Mouse (Mus musculus) thymus, postnatal 10 days (tissue): Measurements from ENCODE around the gene Sh3kbp1.

Experiments used
- DNase-seq, 2 experiments: peaks; one replicate each; pipeline ENCODE4 v3.0.0; 2021; ENCODE audit warnings: low spot score in 2 of 2

Gene Sh3kbp1

DNA sequence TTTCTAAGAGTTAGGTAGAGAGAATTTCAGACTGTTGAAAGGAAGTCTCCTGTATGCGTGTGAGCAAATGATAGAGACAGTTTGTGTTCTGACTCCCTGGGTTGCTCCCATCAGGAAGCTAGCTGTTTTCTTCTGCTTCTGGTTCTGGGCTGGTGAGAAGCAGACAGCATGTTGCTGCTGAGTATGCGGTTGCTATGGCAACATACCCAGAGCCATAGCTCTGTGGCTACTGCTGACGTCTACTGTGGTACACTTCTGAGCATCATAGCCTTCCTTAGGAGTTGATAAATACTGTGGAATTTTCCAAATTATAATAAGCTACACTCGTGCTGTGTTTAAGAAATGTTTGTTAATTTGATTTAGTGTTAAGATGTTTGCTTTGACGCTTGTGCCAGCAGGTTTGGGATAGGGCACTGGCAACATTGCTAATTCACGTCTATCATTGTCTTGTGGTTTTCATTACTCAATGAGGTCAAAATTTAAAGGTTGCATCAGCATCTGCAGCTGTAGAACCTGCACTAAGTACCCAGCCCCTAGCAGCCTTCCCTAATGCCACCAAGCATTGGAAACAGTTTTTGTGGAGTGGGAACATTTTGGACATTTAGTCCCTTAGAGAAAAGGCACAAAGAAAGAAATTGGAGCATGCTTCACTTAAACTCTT lies 202.2 kb downstream of the Sh3kbp1 start:
- DNase-seq, result no peak

DNA sequence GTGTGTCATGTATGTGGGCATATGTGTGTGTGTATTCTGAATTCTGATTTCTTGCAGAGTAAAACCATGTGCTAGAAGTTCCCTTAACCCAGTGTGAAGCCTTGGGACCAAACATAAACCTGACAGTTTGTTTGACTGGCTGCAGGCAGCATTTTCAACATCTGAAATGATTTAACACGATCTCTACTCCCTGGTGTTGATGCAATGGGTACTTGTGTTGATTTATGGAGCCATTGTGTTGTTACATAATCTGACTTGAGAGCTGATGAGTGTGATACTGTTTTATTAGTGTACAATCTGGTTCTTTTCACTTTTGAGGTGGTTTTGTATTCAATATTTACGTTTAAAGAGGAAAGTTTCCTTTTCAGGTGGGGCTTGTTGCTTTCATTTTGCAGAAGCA lies 204.1 kb downstream of the Sh3kbp1 start:
- no peak for DNase-seq

DNA sequence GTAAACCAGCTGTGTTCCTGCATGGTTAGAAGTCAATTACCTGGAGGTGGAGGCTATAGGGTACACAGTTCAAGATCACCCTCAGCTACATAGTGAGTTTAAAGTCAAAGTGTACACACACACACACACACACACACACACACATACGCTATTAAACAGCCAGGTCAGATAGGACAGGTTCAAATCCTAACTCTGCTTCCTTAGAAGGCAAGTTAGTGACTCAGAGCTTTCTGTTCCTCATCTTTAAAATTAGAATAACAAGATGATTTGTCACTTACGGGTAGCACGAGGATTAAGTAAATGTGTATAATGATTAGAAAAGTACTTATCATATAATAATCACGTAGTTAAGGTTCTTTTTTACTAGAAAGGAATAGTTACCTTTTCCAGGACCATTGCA lies 208.2 kb downstream of the Sh3kbp1 start:
- no peak for DNase-seq

DNA sequence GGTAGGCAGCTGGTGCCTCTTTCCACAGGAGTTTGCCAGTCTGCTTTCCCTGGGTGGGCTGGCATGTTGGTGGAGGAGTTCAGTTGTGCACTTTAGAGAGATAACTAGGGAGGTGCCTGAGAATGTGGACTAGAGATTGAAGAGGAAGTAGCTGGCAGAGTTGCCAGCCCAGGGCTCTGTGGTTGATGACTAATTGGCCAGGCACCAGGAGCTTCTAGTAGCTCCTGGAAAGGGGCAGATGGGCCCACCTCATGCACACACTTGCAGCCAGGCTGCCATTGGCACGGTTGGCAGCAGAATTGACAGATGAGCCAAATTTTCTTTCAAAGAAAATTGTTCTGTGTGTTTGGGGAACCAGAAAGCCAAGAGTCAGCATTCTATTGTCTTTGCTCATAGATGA lies 210.3 kb downstream of the Sh3kbp1 start:
- no peak for DNase-seq

DNA sequence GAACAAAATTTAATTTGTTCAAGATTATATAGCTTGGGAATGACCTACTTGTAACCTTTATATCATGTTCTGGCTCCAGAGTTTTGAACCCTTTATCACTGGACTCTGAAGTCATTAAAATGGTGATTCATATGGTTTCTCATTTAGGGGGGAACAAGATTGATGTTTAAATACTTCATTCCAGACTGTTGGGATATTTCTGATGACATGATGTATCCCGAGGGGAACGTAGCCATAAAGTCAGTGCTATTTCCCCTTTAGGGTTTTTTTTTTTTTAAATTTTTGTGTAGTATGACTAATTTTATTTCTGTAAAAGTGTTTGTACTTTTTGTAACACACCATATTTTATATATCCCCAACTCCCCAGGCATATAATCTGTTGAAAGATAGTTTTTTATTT lies 212.7 kb downstream of the Sh3kbp1 start:
- DNase-seq, result no peak

DNA sequence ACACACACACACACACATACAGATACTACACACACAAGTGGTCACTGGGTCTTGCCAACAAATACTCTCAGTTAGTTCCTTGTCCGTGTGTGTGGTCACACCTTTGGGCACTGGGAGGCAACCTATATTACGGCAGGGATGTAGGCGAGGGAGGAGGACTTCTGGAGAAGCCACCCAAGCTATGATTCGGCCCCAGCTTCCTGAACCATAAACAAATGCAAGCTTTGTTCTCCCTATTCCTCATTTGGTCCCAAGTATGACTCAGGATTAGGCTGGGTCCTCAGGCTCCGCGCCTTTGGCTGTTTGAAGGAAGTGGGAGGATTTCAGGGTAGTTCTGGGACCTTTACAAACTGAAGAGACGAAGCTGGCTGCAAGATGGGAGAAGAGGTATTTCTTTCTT lies 213.2 kb downstream of the Sh3kbp1 start:
- DNase-seq, result no peak

DNA sequence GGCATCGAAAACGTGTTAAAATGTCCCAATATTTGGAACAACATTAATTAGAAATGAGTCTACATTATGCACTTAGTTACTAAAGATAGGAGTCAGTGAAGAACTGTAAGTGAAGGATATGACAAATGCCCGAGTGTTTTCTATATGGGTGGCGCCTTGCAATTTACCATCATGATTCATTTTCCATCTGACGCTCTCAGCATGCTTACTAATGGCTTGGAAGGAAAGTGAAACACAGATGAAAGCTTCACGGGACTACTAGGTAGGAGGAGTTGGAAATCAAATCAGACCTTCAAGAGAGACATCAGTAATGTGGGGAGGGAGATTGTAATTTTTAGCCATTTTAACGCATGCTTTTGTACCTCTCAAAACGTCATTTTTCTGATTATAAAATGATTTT lies 223.7 kb downstream of the Sh3kbp1 start:
- no peak for DNase-seq

DNA sequence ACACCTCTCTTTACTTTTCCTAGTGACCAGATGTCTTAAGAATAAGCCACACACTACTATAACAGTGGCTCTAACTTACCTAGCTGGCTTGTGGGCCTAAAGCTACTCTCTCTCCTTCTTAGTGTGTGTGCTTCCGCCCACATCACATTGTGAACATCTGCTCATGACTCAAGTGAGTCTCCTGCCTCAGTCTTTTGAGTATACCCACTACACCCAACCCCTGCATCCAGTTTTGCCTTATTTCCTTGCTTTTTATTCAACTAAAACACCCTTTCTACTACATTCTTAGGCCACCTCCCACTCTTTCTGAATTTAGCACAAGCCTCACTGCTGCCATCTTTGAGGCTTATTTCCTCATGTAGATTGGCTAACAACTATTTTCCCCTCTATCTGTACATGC lies 229.8 kb downstream of the Sh3kbp1 start:
- no peak for DNase-seq

DNA sequence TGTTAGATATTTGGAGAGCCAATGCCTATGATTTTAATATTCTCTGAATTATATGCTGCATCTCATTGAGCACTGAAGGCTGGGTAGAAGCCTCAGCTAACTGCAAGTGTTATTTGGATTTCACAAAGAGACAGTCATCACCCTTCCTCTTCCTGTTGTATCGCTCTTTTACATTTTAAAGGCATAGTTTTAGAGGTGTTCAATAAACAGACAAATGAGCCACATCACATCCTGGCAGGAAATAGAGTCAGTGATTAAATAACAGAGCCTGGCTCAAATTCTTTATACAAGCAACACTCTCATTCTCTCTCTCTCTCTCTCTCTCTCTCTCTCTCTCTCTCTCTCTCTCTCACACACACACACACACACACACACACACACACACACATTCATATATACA lies 231.1 kb downstream of the Sh3kbp1 start:
- DNase-seq, result no peak

DNA sequence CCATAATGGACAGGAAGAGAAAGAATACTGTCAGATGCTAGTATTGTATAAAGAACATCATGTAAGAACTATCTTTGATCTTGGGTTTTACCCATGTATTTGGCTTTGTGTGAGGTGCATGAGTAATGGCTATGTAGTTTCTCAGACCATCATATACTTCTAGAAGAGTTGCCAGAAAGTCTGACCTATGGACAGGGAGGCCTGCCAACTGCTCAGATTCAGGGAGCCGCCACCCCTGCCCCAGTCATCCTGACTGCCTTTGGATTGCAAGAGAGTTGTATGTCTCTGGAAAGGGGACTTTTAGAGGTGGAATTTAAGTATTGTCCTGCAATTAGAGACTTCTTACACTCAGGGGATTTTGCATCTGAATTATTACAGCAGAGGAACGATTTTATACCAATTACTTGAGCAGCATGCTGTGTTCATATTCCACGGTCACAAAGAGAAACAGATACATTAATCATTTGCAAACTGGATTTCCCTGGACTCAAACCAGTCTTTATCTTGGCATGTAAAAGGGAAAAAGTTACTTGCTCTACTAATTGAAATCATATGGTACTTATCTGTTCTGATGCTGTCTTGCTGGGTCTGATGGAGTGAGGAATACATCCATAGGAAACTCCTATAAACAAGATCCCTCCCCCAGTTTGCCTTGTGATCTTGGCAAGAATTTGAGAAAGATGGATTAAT lies 233.9 kb downstream of the Sh3kbp1 start:
- no peak for DNase-seq

DNA sequence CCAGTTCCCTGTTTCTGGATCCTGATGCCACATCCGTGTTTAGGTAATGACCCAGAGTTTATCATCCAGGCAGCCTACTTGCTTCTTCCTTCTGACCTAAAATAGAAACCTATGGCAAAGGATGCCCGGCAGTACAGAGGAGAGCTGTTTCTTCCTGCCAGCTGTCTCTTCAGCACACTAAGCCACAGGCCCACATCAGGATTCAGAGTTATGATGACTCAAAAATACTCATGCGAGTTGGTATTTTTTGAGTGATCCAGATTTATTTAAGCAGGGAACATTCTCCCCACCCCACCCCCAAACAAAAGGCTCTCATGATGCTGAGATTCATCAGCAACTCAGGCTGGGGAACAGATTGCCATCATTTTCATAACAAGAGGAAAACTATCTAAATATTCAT lies 240.6 kb downstream of the Sh3kbp1 start:
- no peak for DNase-seq

DNA sequence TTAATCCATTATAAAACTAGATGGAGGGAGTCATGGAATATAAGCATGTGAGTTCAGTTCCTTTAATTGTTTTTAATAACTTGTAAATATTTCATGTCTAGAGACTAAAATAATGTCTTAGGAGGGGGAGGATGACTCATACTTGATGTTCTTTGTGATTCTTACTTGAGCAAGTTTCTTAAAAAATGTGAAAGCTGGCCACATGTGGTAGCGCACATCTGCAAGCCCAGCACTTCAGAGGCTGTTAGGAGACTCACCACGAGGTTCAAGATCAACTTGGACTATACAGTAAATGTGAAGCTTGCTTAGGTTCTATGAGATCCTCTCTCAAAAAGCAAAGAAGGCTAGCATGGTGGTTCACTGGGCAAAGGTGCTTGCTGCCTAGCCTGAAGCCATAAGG lies 245.4 kb downstream of the Sh3kbp1 start:
- DNase-seq, result no peak

DNA sequence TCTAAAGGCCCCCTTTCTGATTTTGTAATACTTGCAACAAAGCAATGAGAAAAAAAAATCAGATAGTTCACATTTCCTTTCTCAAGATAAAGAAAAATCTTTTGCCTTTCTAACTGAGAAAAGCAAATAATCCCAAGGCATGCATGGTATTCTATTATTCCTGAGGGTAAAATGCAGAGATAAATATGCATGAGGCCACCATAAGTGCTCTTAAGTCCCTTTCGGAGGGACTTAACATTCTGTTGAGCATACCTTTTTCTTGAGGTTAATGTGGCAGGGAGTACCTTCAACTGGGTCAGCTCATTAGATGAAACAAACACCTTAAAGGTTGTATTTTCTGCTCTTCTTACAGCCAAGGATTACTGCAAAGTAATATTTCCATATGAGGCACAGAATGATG lies 250.7 kb downstream of the Sh3kbp1 start:
- no peak for DNase-seq

DNA sequence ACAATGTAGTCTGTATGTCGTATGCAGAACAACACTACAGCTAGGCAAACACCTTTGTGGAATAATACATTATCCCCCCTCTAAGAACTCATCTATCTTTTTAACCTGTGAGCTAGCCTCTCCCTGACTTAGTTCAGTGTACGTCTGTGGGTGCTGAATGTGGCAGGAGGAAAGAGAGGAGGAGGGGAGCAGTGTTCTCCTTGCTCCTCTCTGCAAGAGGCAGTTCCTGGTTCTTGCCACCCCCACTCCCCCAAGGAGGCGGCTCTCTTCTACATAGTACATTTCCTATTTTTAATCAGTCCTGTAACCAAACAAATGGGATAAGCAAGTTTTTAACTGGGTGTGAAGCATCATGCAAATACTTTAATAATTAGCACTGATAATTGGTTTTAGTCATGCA lies 252.4 kb downstream of the Sh3kbp1 start:
- DNase-seq, result no peak

DNA sequence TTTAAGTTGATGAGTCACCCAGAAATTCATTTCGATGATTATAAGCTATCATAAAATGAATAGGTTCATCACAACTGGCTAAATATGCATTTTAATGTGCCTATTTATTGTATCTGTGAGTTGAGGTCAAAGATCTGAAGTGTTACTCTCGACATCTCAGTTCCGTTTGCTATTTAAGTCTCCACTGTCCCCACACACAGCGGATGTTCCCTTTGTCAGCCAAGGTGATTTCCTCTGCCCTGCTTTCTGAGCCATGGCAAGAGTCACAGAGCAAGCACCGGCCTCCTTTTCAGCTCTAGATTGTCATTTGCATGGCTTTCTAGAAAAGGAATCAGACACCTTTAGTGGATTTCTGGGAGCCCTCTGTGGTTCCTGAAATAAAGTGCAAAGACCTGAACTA lies 254.5 kb downstream of the Sh3kbp1 start:
- no peak for DNase-seq

DNA sequence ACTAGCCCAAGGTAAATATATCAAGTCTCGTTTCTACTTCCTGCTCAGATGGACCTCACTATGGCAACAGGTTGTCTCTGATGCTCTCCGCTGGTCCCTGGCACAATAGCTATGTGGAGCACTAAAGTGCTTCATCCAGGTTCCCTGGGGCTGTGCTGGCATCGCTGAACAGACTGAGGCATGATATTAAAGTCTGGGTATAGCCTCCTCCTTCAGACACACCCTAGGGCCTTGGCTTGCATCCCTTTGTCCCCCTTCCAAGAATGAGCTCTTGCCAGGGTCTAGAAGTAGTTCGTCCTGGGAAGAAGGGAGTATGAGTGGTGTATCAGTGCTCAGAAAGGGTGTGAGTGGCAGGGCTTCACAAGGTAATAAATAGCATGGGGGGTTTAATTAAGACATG lies 269.5 kb downstream of the Sh3kbp1 start:
- no peak for DNase-seq

DNA sequence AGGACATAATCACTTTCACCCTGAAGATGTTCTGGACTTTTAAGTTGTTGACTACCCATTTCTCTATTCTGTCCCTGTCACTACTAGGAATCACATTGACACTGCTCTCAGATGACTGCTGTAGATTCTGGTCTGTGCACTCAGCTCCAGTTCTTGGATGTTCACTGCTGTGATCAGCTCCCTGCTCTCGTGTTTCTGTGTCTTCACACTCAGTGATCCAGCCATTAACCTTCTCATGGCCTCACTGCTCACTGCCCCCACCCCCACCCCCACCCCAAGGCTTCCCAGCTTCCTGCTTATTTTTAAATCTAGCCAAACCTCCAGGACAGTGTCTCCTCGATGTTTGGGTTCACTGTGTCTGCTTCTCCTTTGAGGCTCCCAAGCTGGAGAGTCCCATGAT lies 271.0 kb downstream of the Sh3kbp1 start:
- no peak for DNase-seq

DNA sequence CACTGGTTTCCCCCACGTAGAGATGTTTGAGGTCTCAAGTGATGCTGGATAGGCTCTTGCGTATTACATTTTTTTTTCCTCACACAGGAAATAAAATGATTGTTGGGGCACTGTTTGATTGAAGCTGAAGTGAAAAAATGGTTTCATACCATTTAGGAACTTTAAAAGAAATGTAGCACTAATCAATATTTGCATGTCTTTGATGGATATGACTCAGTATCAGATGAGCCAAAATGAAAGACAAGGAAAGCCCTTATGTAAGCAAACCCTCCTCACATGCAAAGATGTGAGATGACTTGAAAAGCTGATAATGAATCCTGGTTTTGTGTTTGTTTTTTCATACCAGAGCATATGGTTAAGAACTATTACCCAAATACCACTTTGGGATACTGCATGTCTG lies 272.0 kb downstream of the Sh3kbp1 start:
- no peak for DNase-seq

DNA sequence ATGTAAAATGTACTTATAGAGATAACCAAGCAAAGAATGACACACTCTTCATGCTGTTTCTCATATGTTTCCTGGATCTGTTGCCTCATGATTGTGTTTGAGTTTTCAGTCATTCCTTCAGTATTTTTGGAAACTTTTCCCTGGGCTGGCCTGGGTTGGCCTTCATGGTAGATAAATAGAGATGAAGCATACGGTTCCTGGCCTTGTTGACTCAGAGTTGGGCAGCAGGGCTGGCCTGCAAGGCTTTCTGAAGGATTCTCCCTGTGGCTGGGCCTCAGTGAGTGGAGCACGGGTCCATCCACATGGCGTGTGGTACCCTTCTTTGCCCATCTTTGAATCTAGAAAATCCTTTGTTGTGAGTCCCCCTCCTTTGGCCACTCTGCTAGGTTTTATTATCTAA lies 276.3 kb downstream of the Sh3kbp1 start:
- no peak for DNase-seq

DNA sequence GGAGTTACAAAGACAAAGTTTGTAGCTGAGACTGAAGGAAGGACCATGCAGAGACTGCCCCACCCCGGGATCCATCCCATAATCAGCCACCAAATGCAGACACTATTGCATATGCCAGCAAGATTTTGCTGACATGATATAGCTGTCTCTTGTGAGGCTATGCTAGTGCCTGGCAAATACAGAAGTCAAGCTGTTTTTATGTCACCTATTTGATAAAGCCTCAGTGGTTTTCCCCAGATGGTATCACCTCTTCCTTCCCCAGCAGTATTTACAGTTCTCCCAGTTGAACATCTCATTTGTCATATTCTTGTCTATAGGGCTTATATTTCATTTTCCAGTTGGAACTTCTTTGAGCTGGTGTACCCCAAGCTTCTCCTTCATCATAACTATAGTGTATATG lies 280.6 kb downstream of the Sh3kbp1 start:
- DNase-seq, result no peak

DNA sequence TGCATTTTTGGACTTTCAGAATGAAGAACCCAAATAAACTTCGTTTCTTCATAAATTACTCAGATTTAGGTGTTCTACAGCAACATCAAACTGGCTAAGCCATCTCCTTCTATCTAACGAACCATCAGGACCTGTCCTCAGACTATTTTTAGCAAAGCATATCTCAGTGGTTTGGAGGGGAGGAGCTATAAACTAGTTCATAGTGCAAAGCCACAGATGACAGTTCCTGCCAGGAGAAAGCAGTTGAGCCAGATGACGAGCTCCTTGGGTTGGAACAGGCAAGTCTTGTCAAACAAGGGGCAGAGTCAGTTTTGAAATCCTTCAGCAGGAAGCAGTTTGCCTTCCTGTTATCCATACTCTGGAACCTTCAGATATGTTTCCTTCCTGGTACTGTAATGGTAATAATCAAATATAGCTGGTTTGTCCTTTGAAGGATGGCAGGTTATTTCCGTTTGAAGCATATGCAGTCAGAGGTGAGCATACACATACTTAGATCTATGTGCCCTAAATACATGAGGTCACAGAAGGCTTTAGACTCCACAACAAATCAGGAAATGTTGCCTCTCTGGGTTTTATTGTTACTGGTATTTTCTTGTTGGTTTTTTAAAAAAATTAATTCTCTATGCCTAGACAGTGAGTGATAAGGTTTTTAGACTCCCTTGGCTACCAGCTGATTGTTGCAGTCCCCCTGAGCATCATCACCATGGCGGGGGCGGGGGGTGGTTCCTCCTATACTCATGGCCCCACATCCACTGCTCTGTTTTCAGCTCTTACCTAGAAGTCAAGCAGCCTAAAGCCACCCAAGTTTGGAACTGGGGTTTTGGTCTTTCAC lies 282.6 kb downstream of the Sh3kbp1 start:
- no peak for DNase-seq

DNA sequence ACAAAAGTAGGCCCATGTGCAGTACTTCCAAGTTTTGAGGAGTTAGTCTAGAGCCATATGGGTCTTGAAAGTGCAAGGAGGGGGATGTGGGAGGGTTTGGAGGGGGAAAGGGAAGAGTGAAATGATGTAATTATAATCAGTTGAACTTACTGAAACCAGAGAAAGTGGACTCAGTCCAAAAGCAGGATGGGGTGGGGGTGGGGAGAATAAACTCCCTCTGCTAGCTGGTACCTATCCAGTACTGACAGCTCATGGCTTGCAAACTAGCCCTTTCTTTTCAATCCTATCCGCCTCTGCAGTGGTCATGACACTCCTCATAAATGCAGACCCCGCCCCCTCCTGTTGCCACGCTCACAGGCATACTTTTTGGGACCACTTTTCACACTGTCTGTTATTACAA lies 283.5 kb downstream of the Sh3kbp1 start:
- no peak for DNase-seq

DNA sequence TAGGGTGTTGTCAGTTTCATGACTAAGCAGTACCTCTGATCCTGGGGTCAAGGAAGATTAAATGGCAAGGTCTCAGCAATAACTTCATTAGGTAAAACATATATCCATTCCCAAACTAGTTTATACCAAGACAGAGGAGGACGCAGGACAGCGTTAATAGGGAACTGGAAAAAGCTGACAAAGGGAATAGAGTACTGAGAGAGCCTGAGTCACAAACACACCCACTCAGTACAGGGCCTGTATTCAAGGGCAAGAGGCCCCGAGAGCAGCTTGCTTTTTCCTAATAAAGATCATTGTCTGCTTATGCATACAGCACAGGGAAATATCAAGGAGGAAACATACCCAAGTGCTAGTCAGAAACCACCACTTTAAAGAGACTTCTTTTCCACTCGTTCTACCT lies 284.5 kb downstream of the Sh3kbp1 start:
- no peak for DNase-seq
